Mouse (Mus musculus) E14TG2a.4 (cell line): Measurements from ENCODE around the gene Nsun2.

ENCODE experiments used
- CTCF ChIP-seq: conservative IDR thresholded peaks from 2 replicates; pipeline ENCODE4 v1.5.1; 2014; ENCODE audit warnings: low read length
- NANOG ChIP-seq: IDR thresholded peaks from 2 replicates; pipeline ENCODE4 v1.6.1; 2014; ENCODE audit warnings: borderline replicate concordance, low read length, mixed read lengths
- POU5F1 ChIP-seq: IDR thresholded peaks from 2 replicates; pipeline ENCODE4 v1.6.1; 2014; ENCODE audit warnings: low read length, borderline replicate concordance

GRCm38 (mm10) chr13:69582411-69582810 is 48.9 kb downstream of the Nsun2 start:
- TF ChIP-seq CTCF (no peak), NANOG (no peak), POU5F1 (no peak)
